Mouse (Mus musculus): Measurements from ENCODE around the gene Gfra1. TPM values are rescaled to one million over a fixed set of nuclear protein-coding genes. Genes with fewer than 3 reads are reported as not detected.

Gfra1 gene
- polyA plus RNA-seq, 1 experiment from 2014 or later = 15.2 TPM

DNA sequence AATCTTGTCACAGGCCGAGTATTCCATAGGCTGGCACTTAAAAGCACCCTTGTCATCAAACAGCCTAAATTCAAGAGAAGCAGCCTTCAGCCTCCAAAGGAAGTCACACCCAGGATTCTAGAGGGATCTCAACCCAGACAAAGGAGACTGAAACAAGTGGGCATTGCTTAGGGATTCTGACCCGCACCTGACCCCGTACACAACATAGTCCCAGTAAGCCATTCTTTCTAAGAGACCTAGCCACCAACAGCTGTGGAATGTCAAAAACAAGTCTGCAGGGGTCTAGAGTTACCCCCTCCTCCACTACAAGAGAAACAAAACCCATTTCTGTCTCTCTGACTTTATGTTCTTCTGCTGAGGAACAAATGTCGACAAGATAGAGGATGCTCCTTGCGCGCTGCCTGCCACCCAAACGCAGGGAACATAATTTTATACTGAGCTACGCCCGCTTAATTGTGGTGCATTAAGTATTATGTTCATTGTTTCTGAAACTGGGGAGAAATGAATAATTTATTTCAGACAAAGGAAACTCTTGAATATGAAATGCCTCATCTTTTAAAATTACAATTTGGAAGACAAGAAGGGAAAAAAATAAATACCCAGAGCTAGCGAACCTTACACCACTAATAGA is 18.2 kb downstream of the Gfra1 start:
- Histone ChIP-seq H3K27me3 (peaks cover 24% of the 10 kb centered on the region), H3K9me3 (replicated peaks) (no peaks in the 10 kb centered on the region), H3K4me2 (no peak overlapping the region), H3K36me3 (ENCODE audit: poor library complexity, severe bottlenecking) (no peaks in the 10 kb centered on the region), H3K4me1 (peaks cover 23% of the 10 kb centered on the region), H3K27ac (no peak overlapping the region), H3K9ac (no peak overlapping the region), H3K4me3 (no peak overlapping the region)
- ATAC-seq = no peak
- 57% methylated on average over 10 of the region's 10 CpGs for WGBS

DNA sequence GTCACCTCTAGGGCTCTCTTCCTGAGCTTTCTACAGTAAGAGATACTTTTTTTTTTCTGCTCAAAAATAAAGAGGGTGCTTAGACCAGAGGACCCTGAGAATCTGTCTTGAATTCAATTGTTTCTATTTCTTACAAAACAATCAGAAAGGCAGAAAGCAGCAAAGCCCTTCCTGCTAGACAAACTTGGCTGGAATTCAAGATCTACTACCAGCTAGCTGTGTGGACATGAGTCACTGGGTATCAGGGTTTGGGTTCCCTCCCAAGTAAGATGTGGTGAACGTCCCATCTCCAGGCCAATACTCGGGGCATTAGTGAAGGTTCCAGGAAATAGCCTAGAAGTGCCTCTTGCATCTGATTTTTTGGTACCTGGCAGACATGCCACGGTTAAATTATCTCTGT is 18.8 kb downstream of the Gfra1 start:
- no peaks in the 10 kb centered on the region for H3K36me3 ChIP-seq (ENCODE audit: poor library complexity, severe bottlenecking)
- no peak overlapping the region for H3K9ac ChIP-seq
- H3K4me1 ChIP-seq = peaks cover 17% of the 10 kb centered on the region
- no peaks in the 10 kb centered on the region for H3K9me3 ChIP-seq (replicated peaks)
- ATAC-seq = no peak
- WGBS = 75% methylated on average over 3 of the region's 3 CpGs
- no peak overlapping the region for H3K4me3 ChIP-seq
- no peak overlapping the region for H3K4me2 ChIP-seq
- H3K27ac ChIP-seq = no peak overlapping the region
- H3K27me3 ChIP-seq = peaks cover 24% of the 10 kb centered on the region

DNA sequence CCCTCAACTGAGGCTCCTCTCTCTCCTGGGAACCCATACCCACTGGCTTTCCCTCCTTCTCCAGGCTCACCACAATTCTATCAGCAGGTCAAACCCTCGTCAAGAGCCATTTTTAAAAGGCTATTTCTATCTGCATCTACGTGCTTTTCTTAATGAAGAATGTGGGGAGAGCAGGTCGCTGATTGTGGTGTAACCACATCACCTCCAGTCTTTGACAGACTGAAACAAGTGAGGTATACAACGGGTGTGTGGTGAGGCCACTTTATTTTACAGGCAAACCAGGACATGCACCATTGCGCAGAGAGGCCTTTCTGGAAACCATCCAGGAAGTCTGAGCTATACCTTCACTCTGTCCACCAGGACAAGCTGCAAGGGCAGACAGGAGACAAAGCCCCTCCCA is 19.8 kb downstream of the Gfra1 start:
- no peak overlapping the region for H3K4me2 ChIP-seq
- no peaks in the 10 kb centered on the region for H3K36me3 ChIP-seq (ENCODE audit: poor library complexity, severe bottlenecking)
- no peak overlapping the region for H3K4me3 ChIP-seq
- 83% methylated on average over 5 of the region's 5 CpGs for WGBS
- no peak overlapping the region for H3K27ac ChIP-seq
- H3K9ac ChIP-seq = no peak overlapping the region
- no peaks in the 10 kb centered on the region for H3K9me3 ChIP-seq (replicated peaks)
- H3K27me3 ChIP-seq = peaks cover 18% of the 10 kb centered on the region
- peaks cover 16% of the 10 kb centered on the region for H3K4me1 ChIP-seq
- no peak for ATAC-seq

DNA sequence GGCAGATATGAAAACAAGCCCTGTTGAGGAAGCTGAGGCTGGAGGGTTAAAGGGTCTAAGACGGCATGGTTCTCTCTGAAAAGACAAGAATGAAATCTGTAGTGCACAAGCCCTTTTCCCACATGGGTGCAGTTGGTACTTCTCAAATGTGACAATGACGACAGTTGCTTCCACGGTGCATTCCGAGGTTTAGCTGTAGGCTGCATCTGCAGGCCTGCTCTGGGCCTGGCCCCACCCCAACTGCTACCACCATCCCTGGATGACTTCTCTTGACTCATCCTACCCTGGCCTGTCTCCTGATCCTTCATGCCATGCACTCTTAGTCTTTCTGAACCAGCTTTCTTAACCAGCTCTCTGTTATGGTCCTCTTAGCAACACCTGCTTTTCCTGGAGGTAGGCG is 22.9 kb downstream of the Gfra1 start:
- Histone ChIP-seq H3K27ac (no peak overlapping the region), H3K36me3 (ENCODE audit: poor library complexity, severe bottlenecking) (no peaks in the 10 kb centered on the region), H3K4me3 (no peak overlapping the region), H3K27me3 (0 out of 2 replicates have a peak, but pooled peaks cover 3% of the 10 kb centered on the region), H3K9me3 (replicated peaks) (0 out of 2 replicates have a peak, but pooled peaks cover 4% of the 10 kb centered on the region), H3K9ac (no peak overlapping the region), H3K4me2 (no peak overlapping the region), H3K4me1 (peaks cover 13% of the 10 kb centered on the region)
- WGBS = 88% methylated on average over 5 of the region's 5 CpGs
- ATAC-seq = no peak

DNA sequence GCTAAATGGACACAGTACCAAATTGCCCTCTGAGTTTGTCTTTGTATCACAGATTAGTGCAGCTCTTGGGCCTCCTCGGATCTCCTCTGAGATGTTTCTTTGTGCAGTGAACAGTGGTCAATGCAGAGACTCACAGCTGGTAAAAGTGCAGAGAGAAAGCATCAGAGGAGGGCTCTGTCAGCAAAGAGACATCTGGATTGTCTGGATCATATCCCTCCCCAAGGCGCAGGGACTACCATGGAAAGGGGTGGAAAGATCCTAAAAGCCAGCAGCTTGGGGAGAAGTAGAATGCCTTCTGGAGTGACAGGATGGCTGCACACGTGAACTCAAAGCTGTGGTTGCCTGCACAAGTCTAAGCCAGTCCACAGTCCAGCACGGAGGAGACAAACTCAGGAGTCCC is 27.2 kb downstream of the Gfra1 start:
- H3K4me3 ChIP-seq = no peak overlapping the region
- no peak overlapping the region for H3K9ac ChIP-seq
- H3K36me3 ChIP-seq (ENCODE audit: poor library complexity, severe bottlenecking) = no peaks in the 10 kb centered on the region
- H3K27ac ChIP-seq = no peak overlapping the region
- no peaks in the 10 kb centered on the region for H3K27me3 ChIP-seq
- H3K9me3 ChIP-seq (replicated peaks) = 0 out of 2 replicates have a peak, but pooled peaks cover 4% of the 10 kb centered on the region
- H3K4me1 ChIP-seq = no peaks in the 10 kb centered on the region
- 84% methylated on average over 4 of the region's 4 CpGs for WGBS
- H3K4me2 ChIP-seq = no peak overlapping the region
- no peak for ATAC-seq

DNA sequence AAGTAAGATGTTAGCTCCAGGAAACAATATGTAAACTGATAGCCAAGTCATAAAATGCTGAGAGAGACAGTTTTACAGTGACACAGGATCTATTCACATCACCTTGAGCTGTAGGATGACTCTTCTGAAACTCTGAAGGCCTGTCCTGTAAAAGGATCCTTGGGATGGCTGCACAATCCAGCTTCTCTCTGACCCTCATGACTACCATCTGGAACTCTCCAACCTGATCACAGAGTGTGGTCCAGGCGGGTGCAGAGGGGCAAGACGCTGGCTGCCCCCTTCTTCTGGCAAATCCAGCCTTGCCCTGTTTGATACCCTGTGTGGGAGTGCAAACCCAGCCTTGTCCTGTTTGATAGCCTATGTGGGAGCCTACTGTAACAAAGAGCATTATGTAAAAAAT is 28.4 kb downstream of the Gfra1 start:
- no peak overlapping the region for H3K4me2 ChIP-seq
- H3K27me3 ChIP-seq = no peaks in the 10 kb centered on the region
- H3K4me1 ChIP-seq = no peaks in the 10 kb centered on the region
- H3K4me3 ChIP-seq = no peak overlapping the region
- H3K27ac ChIP-seq = no peak overlapping the region
- no peaks in the 10 kb centered on the region for H3K36me3 ChIP-seq (ENCODE audit: poor library complexity, severe bottlenecking)
- 88% methylated on average over 2 of the region's 2 CpGs for WGBS
- no peak for ATAC-seq
- H3K9me3 ChIP-seq (replicated peaks) = 0 out of 2 replicates have a peak, but pooled peaks cover 4% of the 10 kb centered on the region
- no peak overlapping the region for H3K9ac ChIP-seq

- Histone ChIP-seq H3K9me3 (replicated peaks) (0 out of 2 replicates have a peak, but pooled peaks cover 4% of the 10 kb centered on the region), H3K27ac (no peak overlapping the region), H3K27me3 (no peaks in the 10 kb centered on the region), H3K4me3 (no peak overlapping the region), H3K4me2 (no peak overlapping the region), H3K36me3 (ENCODE audit: poor library complexity, severe bottlenecking) (no peaks in the 10 kb centered on the region), H3K4me1 (no peaks in the 10 kb centered on the region), H3K9ac (no peak overlapping the region)
- ATAC-seq = no peak
- WGBS = 91% methylated on average over 2 of the region's 2 CpGs
Observed at GRCm38 (mm10) chr19:58424928-58425327, 30.8 kb downstream of the Gfra1 start.

- Histone ChIP-seq H3K27ac (no peak overlapping the region), H3K9ac (no peak overlapping the region), H3K4me3 (no peak overlapping the region), H3K27me3 (no peaks in the 10 kb centered on the region), H3K4me1 (no peaks in the 10 kb centered on the region), H3K9me3 (replicated peaks) (0 out of 2 replicates have a peak, but pooled peaks cover 4% of the 10 kb centered on the region), H3K36me3 (ENCODE audit: poor library complexity, severe bottlenecking) (no peaks in the 10 kb centered on the region), H3K4me2 (no peak overlapping the region)
- 84% methylated on average over 3 of the region's 3 CpGs for WGBS
- no peak for ATAC-seq
Observed at GRCm38 (mm10) chr19:58424179-58424578, 31.5 kb downstream of the Gfra1 start.

DNA sequence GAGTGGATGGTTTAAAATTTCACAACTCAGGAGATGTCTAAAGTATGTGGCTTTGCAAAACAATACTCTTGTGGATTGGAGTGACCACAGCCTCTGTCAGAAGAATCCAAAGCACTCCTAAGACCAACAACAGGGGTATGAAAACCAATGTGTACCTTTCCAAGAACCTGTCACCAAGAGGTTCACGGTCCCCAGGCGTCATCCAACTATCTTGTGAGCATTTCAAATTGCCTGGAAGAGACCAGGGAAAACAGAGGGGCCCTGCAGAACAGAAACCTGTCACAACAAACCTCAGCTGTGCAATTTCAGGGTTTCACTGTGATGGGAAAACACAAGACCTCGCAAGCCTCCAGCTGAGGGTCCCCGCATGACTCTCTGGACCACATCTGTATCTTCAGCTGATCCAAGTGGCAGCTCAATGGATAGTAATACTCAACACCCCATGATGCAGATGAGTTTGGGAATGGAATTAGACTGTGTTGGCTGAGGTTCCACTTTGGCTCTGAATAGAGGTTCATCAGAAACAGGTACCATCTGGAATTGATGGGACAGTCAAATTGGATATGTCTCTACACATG is 32.7 kb downstream of the Gfra1 start:
- WGBS = 91% methylated on average over 4 of the region's 4 CpGs
- H3K4me1 ChIP-seq = no peaks in the 10 kb centered on the region
- ATAC-seq = no peak

GRCm38 (mm10) chr19:58419685-58420084 is 36.0 kb downstream of the Gfra1 start:
- ATAC-seq = no peak
- 72% methylated on average over 3 of the region's 3 CpGs for WGBS
- H3K9me3 ChIP-seq (replicated peaks) = no peaks in the 10 kb centered on the region

More for the DNA sequence above, 32.7 kb downstream of the Gfra1 start:
- Histone ChIP-seq H3K36me3 (ENCODE audit: poor library complexity, severe bottlenecking) (no peaks in the 10 kb centered on the region), H3K27me3 (no peaks in the 10 kb centered on the region), H3K4me3 (no peak overlapping the region), H3K9ac (no peak overlapping the region), H3K27ac (no peak overlapping the region), H3K9me3 (replicated peaks) (no peaks in the 10 kb centered on the region), H3K4me2 (no peak overlapping the region)

DNA sequence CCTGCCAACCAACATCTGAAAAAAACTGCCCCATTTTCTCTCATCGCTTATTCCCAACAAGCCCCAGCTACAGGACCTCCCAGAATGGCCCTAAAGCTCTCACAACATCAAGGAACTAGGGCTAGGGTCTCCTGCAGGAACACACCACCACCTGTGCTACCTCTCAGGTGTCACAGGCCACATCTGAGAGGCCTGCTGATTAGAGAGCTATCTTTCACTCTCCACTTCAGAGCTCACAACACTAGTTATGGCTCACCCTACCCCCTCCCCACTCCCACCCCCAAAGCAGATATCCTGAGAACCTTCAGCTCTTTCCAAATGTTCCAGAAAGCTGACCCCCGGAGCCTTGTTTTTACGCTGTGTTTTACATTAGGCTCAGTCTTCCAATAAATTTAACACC is 36.4 kb downstream of the Gfra1 start:
- no peak overlapping the region for H3K4me2 ChIP-seq
- H3K27me3 ChIP-seq = no peaks in the 10 kb centered on the region
- WGBS = 84% methylated on average over 3 of the region's 3 CpGs
- no peak overlapping the region for H3K27ac ChIP-seq
- no peaks in the 10 kb centered on the region for H3K9me3 ChIP-seq (replicated peaks)
- no peaks in the 10 kb centered on the region for H3K4me1 ChIP-seq
- H3K36me3 ChIP-seq (ENCODE audit: poor library complexity, severe bottlenecking) = no peaks in the 10 kb centered on the region
- no peak overlapping the region for H3K9ac ChIP-seq
- no peak for ATAC-seq
- no peak overlapping the region for H3K4me3 ChIP-seq

More at GRCm38 (mm10) chr19:58419685-58420084, 36.0 kb downstream of the Gfra1 start:
- no peak overlapping the region for H3K27ac ChIP-seq
- no peak overlapping the region for H3K9ac ChIP-seq
- H3K4me2 ChIP-seq = no peak overlapping the region
- no peaks in the 10 kb centered on the region for H3K36me3 ChIP-seq (ENCODE audit: poor library complexity, severe bottlenecking)
- H3K4me3 ChIP-seq = no peak overlapping the region
- H3K4me1 ChIP-seq = no peaks in the 10 kb centered on the region
- no peaks in the 10 kb centered on the region for H3K27me3 ChIP-seq

- H3K27me3 ChIP-seq = no peaks in the 10 kb centered on the region
- H3K4me2 ChIP-seq = no peak overlapping the region
- no peaks in the 10 kb centered on the region for H3K9me3 ChIP-seq (replicated peaks)
- no peak for ATAC-seq
- no peak overlapping the region for H3K9ac ChIP-seq
- H3K27ac ChIP-seq = no peak overlapping the region
- no peak overlapping the region for H3K4me3 ChIP-seq
- WGBS = 85% methylated on average over 4 of the region's 4 CpGs
- H3K4me1 ChIP-seq = no peaks in the 10 kb centered on the region
- no peaks in the 10 kb centered on the region for H3K36me3 ChIP-seq (ENCODE audit: poor library complexity, severe bottlenecking)
Observed at GRCm38 (mm10) chr19:58415173-58415572, 40.5 kb downstream of the Gfra1 start.

DNA sequence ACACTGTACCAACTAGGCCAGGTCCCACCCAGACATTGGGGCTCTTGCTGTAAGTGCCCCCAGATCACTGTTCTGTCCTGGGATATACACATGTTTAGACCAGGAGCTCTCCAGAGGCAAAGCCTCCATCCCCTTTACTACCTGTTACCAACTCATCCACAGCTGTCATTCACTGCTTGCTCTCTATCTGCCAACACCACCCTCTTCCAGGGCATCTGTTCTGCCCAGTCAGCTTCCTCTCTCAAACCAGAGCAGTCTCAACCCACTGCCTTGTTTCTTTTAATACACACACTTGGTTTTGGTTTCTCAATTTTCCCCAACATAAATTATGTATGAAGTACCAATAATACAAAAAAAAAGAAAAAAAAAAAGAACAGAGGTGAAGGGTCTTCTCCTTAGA is 41.0 kb downstream of the Gfra1 start:
- Histone ChIP-seq H3K27ac (no peak overlapping the region), H3K27me3 (no peaks in the 10 kb centered on the region), H3K9ac (no peak overlapping the region), H3K4me1 (no peaks in the 10 kb centered on the region), H3K4me3 (no peak overlapping the region), H3K36me3 (ENCODE audit: poor library complexity, severe bottlenecking) (no peaks in the 10 kb centered on the region), H3K9me3 (replicated peaks) (no peaks in the 10 kb centered on the region), H3K4me2 (no peak overlapping the region)
- no peak for ATAC-seq

Measured in forebrain, embryonic 13.5 days (tissue).